Mouse (Mus musculus): Measurements from ENCODE around the gene Slc3a2. TPM values are rescaled to one million over a fixed set of nuclear protein-coding genes. Genes with fewer than 3 reads are reported as not detected.
"Not testable (repeated sequence)": the region's sequence is repeated elsewhere in the genome, so short reads cannot be mapped to it uniquely, and the experiment has no call there.

The Slc3a2 gene
- polyA plus RNA-seq, 1 experiment, result 41.0 TPM

GRCm38 (mm10) chr19:8719037-8719436 is 4.1 kb downstream of the Slc3a2 start:
- H3K4me3 ChIP-seq (ENCODE audit: insufficient read depth, low read depth, low read length); H3K27ac ChIP-seq (replicated peaks; ENCODE audit: low read depth, low read length); H3K4me1 ChIP-seq (ENCODE audit: control insufficient read depth, insufficient read depth, insufficient read length, low read length): not testable (repeated sequence)

- Histone ChIP-seq H3K27ac (replicated peaks; ENCODE audit: low read depth, low read length) (no peak overlapping the region), H3K4me1 (ENCODE audit: control insufficient read depth, insufficient read depth, insufficient read length, low read length) (no peaks in the 10 kb centered on the region), H3K4me3 (ENCODE audit: insufficient read depth, low read depth, low read length) (no peak overlapping the region)
Measured at GRCm38 (mm10) chr19:8718357-8718756, 4.8 kb downstream of the Slc3a2 start.

GRCm38 (mm10) chr19:8716767-8717475 is 6.2 kb downstream of the Slc3a2 start:
- no peak overlapping the region for H3K27ac ChIP-seq (replicated peaks; ENCODE audit: low read depth, low read length)
- H3K4me3 ChIP-seq (ENCODE audit: insufficient read depth, low read depth, low read length), result no peak overlapping the region
- peaks cover 2% of the 10 kb centered on the region; the same call in 1 of the 2 replicates for H3K4me1 ChIP-seq (ENCODE audit: control insufficient read depth, insufficient read depth, insufficient read length, low read length)

GRCm38 (mm10) chr19:8715868-8716766 is 7.1 kb downstream of the Slc3a2 start:
- Histone ChIP-seq H3K4me1 (ENCODE audit: control insufficient read depth, insufficient read depth, insufficient read length, low read length) (peaks cover 7% of the 10 kb centered on the region; the same call in 1 of the 2 replicates), H3K4me3 (ENCODE audit: insufficient read depth, low read depth, low read length) (no peak overlapping the region), H3K27ac (replicated peaks; ENCODE audit: low read depth, low read length) (no peak overlapping the region)

- Histone ChIP-seq H3K4me3 (ENCODE audit: insufficient read depth, low read depth, low read length) (no peak overlapping the region), H3K27ac (replicated peaks; ENCODE audit: low read depth, low read length) (peak overlapping the region; percentile 64), H3K4me1 (ENCODE audit: control insufficient read depth, insufficient read depth, insufficient read length, low read length) (peaks cover 7% of the 10 kb centered on the region; the same call in 1 of the 2 replicates)
Measured at GRCm38 (mm10) chr19:8714653-8715481, 8.3 kb downstream of the Slc3a2 start.

GRCm38 (mm10) chr19:8713997-8714652 is 9.0 kb downstream of the Slc3a2 start:
- Histone ChIP-seq H3K27ac (replicated peaks; ENCODE audit: low read depth, low read length) (peak overlapping the region; percentile 63), H3K4me1 (ENCODE audit: control insufficient read depth, insufficient read depth, insufficient read length, low read length) (peaks cover 7% of the 10 kb centered on the region; the same call in 1 of the 2 replicates), H3K4me3 (ENCODE audit: insufficient read depth, low read depth, low read length) (peak overlapping the region; percentile 80)

GRCm38 (mm10) chr19:8713306-8713996 is 9.7 kb downstream of the Slc3a2 start:
- Histone ChIP-seq H3K4me1 (ENCODE audit: control insufficient read depth, insufficient read depth, insufficient read length, low read length) (peaks cover 7% of the 10 kb centered on the region; the same call in 1 of the 2 replicates), H3K27ac (replicated peaks; ENCODE audit: low read depth, low read length) (peak overlapping the region; percentile 81), H3K4me3 (ENCODE audit: insufficient read depth, low read depth, low read length) (peak overlapping the region; percentile 80)

- Histone ChIP-seq H3K4me1 (ENCODE audit: control insufficient read depth, insufficient read depth, insufficient read length, low read length) (peaks cover 7% of the 10 kb centered on the region; the same call in 1 of the 2 replicates), H3K27ac (replicated peaks; ENCODE audit: low read depth, low read length) (peak overlapping the region; percentile 81), H3K4me3 (ENCODE audit: insufficient read depth, low read depth, low read length) (peak overlapping the region; percentile 80)
Measured at GRCm38 (mm10) chr19:8712870-8713305, 10.3 kb downstream of the Slc3a2 start.

GRCm38 (mm10) chr19:8711949-8712869 is 11.0 kb downstream of the Slc3a2 start:
- Histone ChIP-seq H3K27ac (replicated peaks; ENCODE audit: low read depth, low read length) (peak overlapping the region; percentile 81), H3K4me3 (ENCODE audit: insufficient read depth, low read depth, low read length) (peak overlapping the region; percentile 80), H3K4me1 (ENCODE audit: control insufficient read depth, insufficient read depth, insufficient read length, low read length) (peaks cover 7% of the 10 kb centered on the region; the same call in 1 of the 2 replicates)

- H3K27ac ChIP-seq (replicated peaks; ENCODE audit: low read depth, low read length), result peak overlapping the region; percentile 81
- peaks cover 7% of the 10 kb centered on the region; the same call in 1 of the 2 replicates for H3K4me1 ChIP-seq (ENCODE audit: control insufficient read depth, insufficient read depth, insufficient read length, low read length)
- H3K4me3 ChIP-seq (ENCODE audit: insufficient read depth, low read depth, low read length), result peak overlapping the region; percentile 80
Measured at GRCm38 (mm10) chr19:8711506-8711905, 11.7 kb downstream of the Slc3a2 start.

- Histone ChIP-seq H3K4me1 (ENCODE audit: control insufficient read depth, insufficient read depth, insufficient read length, low read length) (peaks cover 7% of the 10 kb centered on the region; the same call in 1 of the 2 replicates), H3K4me3 (ENCODE audit: insufficient read depth, low read depth, low read length) (no peak overlapping the region), H3K27ac (replicated peaks; ENCODE audit: low read depth, low read length) (no peak overlapping the region)
Measured at GRCm38 (mm10) chr19:8710057-8710456, 13.1 kb downstream of the Slc3a2 start.

- peaks cover 7% of the 10 kb centered on the region; the same call in 1 of the 2 replicates for H3K4me1 ChIP-seq (ENCODE audit: control insufficient read depth, insufficient read depth, insufficient read length, low read length)
- no peak overlapping the region for H3K27ac ChIP-seq (replicated peaks; ENCODE audit: low read depth, low read length)
- no peak overlapping the region for H3K4me3 ChIP-seq (ENCODE audit: insufficient read depth, low read depth, low read length)
Measured at GRCm38 (mm10) chr19:8708954-8709353, 14.2 kb downstream of the Slc3a2 start.

GRCm38 (mm10) chr19:8706930-8707329 is 16.2 kb downstream of the Slc3a2 start:
- Histone ChIP-seq H3K27ac (replicated peaks; ENCODE audit: low read depth, low read length) (no peak overlapping the region), H3K4me1 (ENCODE audit: control insufficient read depth, insufficient read depth, insufficient read length, low read length) (peaks cover 5% of the 10 kb centered on the region; the same call in 1 of the 2 replicates), H3K4me3 (ENCODE audit: insufficient read depth, low read depth, low read length) (no peak overlapping the region)

Data from brown adipose tissue, adult 24 weeks (tissue).